Mouse (Mus musculus) hindbrain, embryonic 14.5 days (tissue): ENCODE measurements around the gene Cbl. TPM values are rescaled to one million over a fixed set of nuclear protein-coding genes. Genes with fewer than 3 reads are reported as not detected.

Experiments used
- ATAC-seq: fragments of 200-750 bp; cut with Nextera tagmentation; 2 replicates; pipeline ENCODE4 v1.8.0; 2017; ENCODE audit warnings: moderate number of reproducible peaks, mild to moderate bottlenecking, moderate TSS enrichment, moderate library complexity; ENCODE audit not compliant: low FRiP score
- DNase-seq: peaks from one replicate; pipeline ENCODE4 v3.0.0-alpha.2; 2015; ENCODE audit warnings: low spot score
- H3K27ac ChIP-seq: fragments of 300-500 bp; sonication (generic); 2 replicates; pipeline ENCODE4 v1.5.1; 2014; ENCODE audit warnings: mild to moderate bottlenecking, moderate library complexity
- H3K27me3 ChIP-seq: fragments of 300-500 bp; sonication (generic); 2 replicates; pipeline ENCODE4 v1.6.1; 2014; ENCODE audit warnings: mild to moderate bottlenecking, low read length, mixed read lengths; ENCODE audit not compliant: control insufficient read depth, insufficient read depth
- H3K36me3 ChIP-seq: fragments of 300-500 bp; sonication (generic); replicated peaks from 2 replicates; pipeline ENCODE4 v1.6.1; 2014; ENCODE audit not compliant: control insufficient read depth, insufficient read depth
- H3K4me1 ChIP-seq: fragments of 300-500 bp; sonication (generic); replicated peaks from 2 replicates; pipeline ENCODE4 v1.6.1; 2014; ENCODE audit warnings: antibody characterized with exemption, low read length, mixed read lengths; ENCODE audit not compliant: control insufficient read depth, insufficient read depth
- H3K4me2 ChIP-seq: fragments of 300-500 bp; sonication (generic); replicated peaks from 2 replicates; pipeline ENCODE4 v1.6.1; 2014; ENCODE audit warnings: mild to moderate bottlenecking, moderate library complexity
- H3K4me3 ChIP-seq: fragments of 300-500 bp; sonication (generic); replicated peaks from 2 replicates; pipeline ENCODE4 v1.5.1; 2014; ENCODE audit warnings: mild to moderate bottlenecking, low read length
- H3K9ac ChIP-seq: fragments of 300-500 bp; sonication (generic); 2 replicates; pipeline ENCODE4 v1.6.1; 2014
- H3K9me3 ChIP-seq: fragments of 300-500 bp; sonication (generic); 2 replicates; pipeline ENCODE4 v1.6.1; 2016; ENCODE audit warnings: low read length; ENCODE audit not compliant: control insufficient read depth
- WGBS: fragments of 180-500 bp; shearing (Covaris S2); extraction: QIAGEN DNeasy Blood & Tissue Kit; methylation state at CpG from one replicate; pipeline ENCODE4 v1.1.7; 2014; 5-methylcytosine and 5-hydroxymethylcytosine counted together
- polyA plus RNA-seq: library from polyadenylated mRNA; unstranded; fragments of >200 nt; fragmentation: Nextera tagmentation; extraction: Ambion mirVana; gene quantifications from 2 replicates; pipeline ENCODE4 v1.2.1, GENCODE M21; 2014

The Cbl gene
- polyA plus RNA-seq, 1 experiment from 2014 or later, result 22.4 TPM

DNA sequence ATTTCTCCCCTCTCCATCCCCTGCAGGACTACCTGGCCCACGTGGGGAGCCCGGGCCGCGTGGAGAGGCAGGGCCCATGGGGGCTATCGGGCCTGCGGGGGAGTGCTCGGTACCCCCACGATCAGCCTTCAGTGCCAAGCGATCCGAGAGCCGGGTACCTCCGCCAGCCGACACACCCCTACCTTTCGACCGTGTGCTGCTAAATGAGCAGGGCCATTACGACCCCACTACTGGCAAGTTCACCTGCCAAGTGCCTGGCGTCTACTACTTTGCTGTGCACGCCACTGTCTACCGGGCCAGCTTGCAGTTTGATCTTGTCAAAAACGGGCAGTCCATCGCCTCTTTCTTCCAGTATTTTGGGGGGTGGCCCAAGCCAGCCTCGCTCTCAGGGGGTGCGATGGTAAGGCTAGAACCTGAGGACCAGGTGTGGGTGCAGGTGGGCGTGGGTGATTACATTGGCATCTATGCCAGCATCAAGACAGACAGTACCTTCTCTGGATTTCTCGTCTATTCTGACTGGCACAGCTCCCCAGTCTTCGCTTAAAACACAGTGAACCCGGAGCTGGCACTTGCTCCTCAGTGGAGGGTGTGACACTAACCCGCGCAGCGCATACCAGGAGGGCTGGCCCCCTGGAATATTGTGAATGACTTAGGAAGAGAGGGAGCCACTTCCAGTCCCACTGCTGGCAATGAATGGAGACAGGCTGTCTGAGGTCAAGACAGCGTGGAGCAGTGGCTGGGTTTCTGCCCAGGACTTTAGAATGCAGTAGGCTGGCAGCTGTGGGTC, 125.4 kb downstream of the Cbl start:
- Histone ChIP-seq H3K4me3 (no peak overlapping the region), H3K27ac (no peak overlapping the region), H3K9me3 (no peaks in the 10 kb centered on the region), H3K9ac (peak overlapping the region; percentile 42; the same call in 1 of the 2 replicates), H3K27me3 (no peaks in the 10 kb centered on the region), H3K4me1 (peaks cover 22% of the 10 kb centered on the region), H3K36me3 (no peaks in the 10 kb centered on the region), H3K4me2 (peak overlapping the region; percentile 27)
- 80% methylated on average over 31 of the region's 31 CpGs for WGBS
- no peak for ATAC-seq
- no peak for DNase-seq

DNA sequence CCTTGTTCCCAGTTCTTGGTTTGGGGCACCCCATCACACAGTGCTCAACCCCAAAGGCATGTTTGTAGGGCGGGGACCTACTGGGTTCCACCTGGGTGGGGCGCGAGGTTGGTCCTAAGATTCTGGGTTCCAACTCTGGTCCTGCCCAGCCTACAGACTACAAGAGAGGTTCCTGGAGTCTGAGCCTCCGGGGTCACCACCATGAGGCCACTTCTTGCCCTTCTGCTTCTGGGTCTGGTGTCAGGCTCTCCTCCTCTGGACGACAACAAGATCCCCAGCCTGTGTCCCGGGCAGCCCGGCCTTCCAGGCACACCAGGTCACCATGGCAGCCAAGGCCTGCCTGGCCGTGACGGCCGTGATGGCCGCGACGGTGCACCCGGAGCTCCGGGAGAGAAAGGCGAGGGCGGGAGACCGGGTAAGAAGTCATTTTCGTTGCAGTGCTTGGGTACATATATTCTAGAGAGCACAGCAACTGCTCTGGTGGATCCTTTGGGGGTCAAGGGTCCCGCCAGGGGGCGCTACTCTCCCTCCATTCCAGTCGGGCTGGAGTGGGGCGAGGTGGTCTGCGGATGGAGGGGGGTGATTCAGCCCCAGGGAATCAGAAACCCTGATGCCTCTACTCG, 126.2 kb downstream of the Cbl start:
- DNase-seq (no peak), ATAC-seq (0 out of 2 replicates have a peak, but pooled peaks have one; percentile 12)
- H3K4me1 ChIP-seq, result peaks cover 22% of the 10 kb centered on the region
- H3K4me2 ChIP-seq, result peak overlapping the region; percentile 27
- 33% methylated on average over 25 of the region's 25 CpGs for WGBS
- H3K36me3 ChIP-seq, result no peaks in the 10 kb centered on the region
- H3K9ac ChIP-seq, result peak overlapping the region; percentile 42; the same call in 1 of the 2 replicates
- no peaks in the 10 kb centered on the region for H3K9me3 ChIP-seq
- peak overlapping the region; percentile 34 for H3K27ac ChIP-seq
- H3K4me3 ChIP-seq, result no peak overlapping the region
- no peaks in the 10 kb centered on the region for H3K27me3 ChIP-seq

DNA sequence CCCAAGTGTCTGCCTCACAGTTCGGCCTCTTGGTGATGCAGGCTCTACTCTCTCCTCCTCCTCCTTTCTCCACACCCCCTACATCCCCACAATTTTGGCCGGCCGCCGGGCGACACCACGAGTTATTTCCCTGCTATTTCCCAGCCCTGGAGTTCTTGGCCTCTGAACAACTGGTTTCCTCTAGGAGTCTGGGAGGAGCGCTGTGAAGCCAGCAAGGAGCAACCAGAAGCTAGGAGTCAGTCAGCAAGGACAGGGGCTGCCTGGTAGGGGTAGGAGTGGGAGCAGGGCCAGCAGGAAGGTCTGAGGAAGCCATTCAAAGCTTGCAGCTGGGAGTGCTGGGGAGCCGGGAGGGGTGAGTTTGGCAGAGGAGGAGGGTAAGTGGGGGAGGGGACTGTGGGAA, 126.7 kb downstream of the Cbl start, which contains the start of gene C1qtnf5:
TSS of gene C1qtnf5 (plus strand) at position 136 of the 400 bp plus-strand sequence.
- 34% methylated on average over 8 of the region's 8 CpGs for WGBS
- Histone ChIP-seq H3K27me3 (no peaks in the 10 kb centered on the region), H3K4me2 (peak within 1 kb of the TSS; percentile 27), H3K36me3 (no peaks in the 10 kb centered on the region), H3K27ac (peak within 1 kb of the TSS; percentile 34), H3K9ac (peak within 1 kb of the TSS; percentile 42; the same call in 1 of the 2 replicates), H3K4me3 (no peak within 1 kb of the TSS), H3K4me1 (peaks cover 22% of the 10 kb centered on the region), H3K9me3 (no peaks in the 10 kb centered on the region)
- no peak for DNase-seq
- ATAC-seq, result peak; percentile 76

DNA sequence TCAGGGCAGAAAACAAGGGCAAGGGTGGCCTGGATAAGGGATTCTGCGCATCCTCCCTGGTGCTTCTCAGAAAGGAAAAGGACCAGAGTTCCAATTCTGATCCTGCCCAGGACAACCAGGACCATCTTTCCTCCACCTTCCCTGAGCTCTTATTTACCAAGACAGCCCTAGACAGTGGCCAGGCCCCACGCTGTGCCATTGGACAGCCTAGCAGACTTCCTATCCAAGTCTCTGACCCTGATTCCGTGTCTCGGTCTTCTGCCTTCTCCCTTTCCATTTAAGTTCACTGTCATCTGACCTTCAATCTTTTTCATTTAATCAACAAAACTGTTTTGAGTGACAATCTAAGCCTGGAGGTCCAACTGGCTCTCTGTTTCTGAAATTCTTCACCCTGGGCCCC, 127.3 kb downstream of the Cbl start:
- no peak for ATAC-seq
- Histone ChIP-seq H3K9ac (no peak overlapping the region), H3K4me3 (no peak overlapping the region), H3K36me3 (no peaks in the 10 kb centered on the region), H3K4me1 (peaks cover 22% of the 10 kb centered on the region), H3K27me3 (no peaks in the 10 kb centered on the region), H3K27ac (peak overlapping the region; percentile 34), H3K9me3 (no peaks in the 10 kb centered on the region), H3K4me2 (no peak overlapping the region)
- 76% methylated on average over 4 of the region's 4 CpGs for WGBS
- DNase-seq, result no peak

DNA sequence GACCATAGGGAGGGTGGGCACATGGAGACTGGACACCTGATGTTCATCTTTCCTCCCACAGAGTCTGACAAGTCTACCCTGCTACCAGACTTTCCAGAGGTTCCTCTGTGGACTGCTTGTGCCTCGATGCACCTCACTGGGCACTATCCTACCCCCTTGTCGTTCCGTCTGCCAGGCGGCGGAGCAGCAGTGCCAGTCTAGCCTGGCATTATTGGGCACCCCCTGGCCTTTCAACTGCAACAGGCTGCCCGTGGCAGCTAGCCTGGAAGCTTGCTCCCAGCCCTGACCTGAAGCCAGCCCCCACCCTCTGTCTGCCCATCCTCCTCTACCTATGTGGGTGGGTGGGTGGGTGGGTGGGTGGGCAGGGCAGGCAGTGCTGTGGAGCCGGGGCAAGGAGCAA, 127.7 kb downstream of the Cbl start:
- Histone ChIP-seq H3K4me3 (no peak overlapping the region), H3K27me3 (no peaks in the 10 kb centered on the region), H3K9me3 (no peaks in the 10 kb centered on the region), H3K9ac (no peak overlapping the region), H3K4me1 (peaks cover 22% of the 10 kb centered on the region), H3K36me3 (no peaks in the 10 kb centered on the region), H3K4me2 (no peak overlapping the region), H3K27ac (0 out of 2 replicates have a peak overlapping the region, but pooled peaks have one; percentile 34)
- 90% methylated on average over 7 of the region's 7 CpGs for WGBS
- ATAC-seq (no peak), DNase-seq (no peak)

DNA sequence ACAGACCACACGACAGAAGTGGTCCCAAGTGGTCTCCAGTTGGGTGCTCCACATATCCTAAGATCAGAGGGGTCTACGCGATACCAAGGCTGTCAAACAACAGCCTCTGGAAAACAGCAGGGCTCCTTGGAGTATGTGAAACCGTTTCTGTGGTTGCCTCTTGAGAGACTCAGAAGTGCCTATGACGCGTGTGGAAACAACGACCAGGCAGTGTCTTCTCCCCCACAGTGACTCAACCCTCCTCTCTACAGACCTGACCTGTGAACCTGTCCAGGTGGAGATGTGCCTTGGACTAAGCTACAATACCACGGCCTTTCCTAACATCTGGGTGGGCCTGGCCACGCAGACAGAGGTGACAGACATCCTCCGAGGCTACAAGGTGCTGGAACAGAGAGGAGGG, 128.1 kb downstream of the Cbl start:
- peaks cover 22% of the 10 kb centered on the region for H3K4me1 ChIP-seq
- DNase-seq, result no peak
- no peak overlapping the region for H3K4me2 ChIP-seq
- no peak for ATAC-seq
- H3K4me3 ChIP-seq, result no peak overlapping the region
- no peaks in the 10 kb centered on the region for H3K36me3 ChIP-seq
- 89% methylated on average over 10 of the region's 10 CpGs for WGBS
- no peak overlapping the region for H3K27ac ChIP-seq
- no peak overlapping the region for H3K9ac ChIP-seq
- no peaks in the 10 kb centered on the region for H3K27me3 ChIP-seq
- no peaks in the 10 kb centered on the region for H3K9me3 ChIP-seq

DNA sequence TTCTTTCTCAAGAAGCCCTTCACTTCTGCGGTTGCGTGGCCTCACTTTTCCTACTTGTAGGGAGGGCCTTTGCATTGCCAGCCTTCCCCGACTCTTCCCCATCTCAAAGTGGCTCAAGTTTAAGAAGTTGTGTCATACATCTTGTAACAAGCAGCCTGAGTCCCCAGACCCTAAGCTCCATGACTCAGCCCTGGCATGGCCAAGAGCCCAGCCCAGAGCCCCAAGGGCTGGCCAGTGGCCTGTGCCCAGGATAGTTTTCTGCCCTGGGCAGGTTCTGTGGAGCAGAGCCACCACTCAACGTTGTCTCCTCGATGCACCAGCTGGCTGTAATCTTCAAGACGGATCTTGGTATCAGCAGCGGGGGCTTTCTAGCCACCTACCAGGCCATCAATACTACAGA, 129.0 kb downstream of the Cbl start:
- Histone ChIP-seq H3K27ac (no peak overlapping the region), H3K36me3 (no peaks in the 10 kb centered on the region), H3K4me3 (no peak overlapping the region), H3K9me3 (no peaks in the 10 kb centered on the region), H3K4me1 (peaks cover 22% of the 10 kb centered on the region), H3K4me2 (no peak overlapping the region), H3K27me3 (no peaks in the 10 kb centered on the region), H3K9ac (no peak overlapping the region)
- DNase-seq (no peak), ATAC-seq (no peak)
- WGBS, result 92% methylated on average over 7 of the region's 7 CpGs

DNA sequence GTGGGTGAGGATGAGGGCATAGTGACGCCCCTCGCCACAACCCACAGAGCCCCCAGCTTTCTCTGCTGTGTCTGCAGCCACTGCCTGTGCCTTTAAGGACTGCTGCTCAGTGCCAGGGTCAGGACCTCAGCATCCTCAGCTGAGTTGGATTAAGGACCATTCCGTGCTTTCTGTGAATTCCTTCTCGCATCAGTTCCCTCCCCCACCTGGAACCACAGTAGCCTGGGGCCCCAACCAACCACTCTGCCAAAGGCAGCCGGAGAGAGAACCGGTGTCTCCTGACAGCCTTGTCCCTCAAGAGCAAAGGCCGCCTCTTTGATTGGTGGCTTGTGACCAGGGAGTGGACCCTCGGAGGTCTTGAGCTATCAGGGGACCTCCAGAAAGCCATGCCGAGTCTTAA, 132.4 kb downstream of the Cbl start, which contains the start of gene Mfrp:
TSS of gene Mfrp (plus strand) at position 240 of the 400 bp plus-strand sequence.
- no peaks in the 10 kb centered on the region; the same call in 1 of the 2 replicates for H3K4me1 ChIP-seq
- 64% methylated on average over 9 of the region's 9 CpGs for WGBS
- DNase-seq (no peak), ATAC-seq (no peak)
- no peak within 1 kb of the TSS for H3K9ac ChIP-seq
- no peaks in the 10 kb centered on the region for H3K36me3 ChIP-seq
- no peak within 1 kb of the TSS for H3K27ac ChIP-seq
- no peaks in the 10 kb centered on the region for H3K27me3 ChIP-seq
- H3K4me2 ChIP-seq, result no peak within 1 kb of the TSS
- H3K4me3 ChIP-seq, result no peak within 1 kb of the TSS
- H3K9me3 ChIP-seq, result no peaks in the 10 kb centered on the region

DNA sequence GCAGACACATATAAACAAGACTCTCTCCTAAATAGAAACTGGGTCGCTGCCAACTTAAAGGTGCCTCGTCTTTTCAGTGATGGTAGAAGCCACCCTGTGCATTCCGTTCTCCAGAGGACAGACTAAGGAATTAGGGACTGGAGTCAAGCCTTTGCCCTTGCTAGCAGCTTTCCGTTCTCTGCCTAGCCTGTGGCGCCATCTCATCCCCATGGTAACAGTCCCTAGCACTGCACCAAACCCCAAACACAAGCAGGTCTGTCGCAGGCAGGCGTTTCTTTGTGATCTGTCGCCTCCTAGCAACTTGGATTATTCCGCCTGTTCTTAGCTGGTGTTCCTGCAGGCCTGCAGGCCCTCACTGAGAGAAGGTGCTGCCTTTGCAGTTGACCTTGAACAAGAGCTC, 137.3 kb downstream of the Cbl start:
- 20% methylated on average over 9 of the region's 9 CpGs for WGBS

More for the DNA sequence above, 137.3 kb downstream of the Cbl start:
- Histone ChIP-seq H3K9me3 (no peaks in the 10 kb centered on the region), H3K27ac (peak overlapping the region; percentile 68; the same call in 1 of the 2 replicates), H3K27me3 (no peaks in the 10 kb centered on the region), H3K36me3 (peaks cover 5% of the 10 kb centered on the region; the same call in 1 of the 2 replicates), H3K4me2 (no peak overlapping the region), H3K9ac (no peak overlapping the region), H3K4me1 (peaks cover 5% of the 10 kb centered on the region), H3K4me3 (no peak overlapping the region)
- no peak for DNase-seq
- peak; percentile 59; the same call in 1 of the 2 replicates for ATAC-seq
